Mouse (Mus musculus): ENCODE results near the gene Csrp3.

Csrp3 gene

DNA sequence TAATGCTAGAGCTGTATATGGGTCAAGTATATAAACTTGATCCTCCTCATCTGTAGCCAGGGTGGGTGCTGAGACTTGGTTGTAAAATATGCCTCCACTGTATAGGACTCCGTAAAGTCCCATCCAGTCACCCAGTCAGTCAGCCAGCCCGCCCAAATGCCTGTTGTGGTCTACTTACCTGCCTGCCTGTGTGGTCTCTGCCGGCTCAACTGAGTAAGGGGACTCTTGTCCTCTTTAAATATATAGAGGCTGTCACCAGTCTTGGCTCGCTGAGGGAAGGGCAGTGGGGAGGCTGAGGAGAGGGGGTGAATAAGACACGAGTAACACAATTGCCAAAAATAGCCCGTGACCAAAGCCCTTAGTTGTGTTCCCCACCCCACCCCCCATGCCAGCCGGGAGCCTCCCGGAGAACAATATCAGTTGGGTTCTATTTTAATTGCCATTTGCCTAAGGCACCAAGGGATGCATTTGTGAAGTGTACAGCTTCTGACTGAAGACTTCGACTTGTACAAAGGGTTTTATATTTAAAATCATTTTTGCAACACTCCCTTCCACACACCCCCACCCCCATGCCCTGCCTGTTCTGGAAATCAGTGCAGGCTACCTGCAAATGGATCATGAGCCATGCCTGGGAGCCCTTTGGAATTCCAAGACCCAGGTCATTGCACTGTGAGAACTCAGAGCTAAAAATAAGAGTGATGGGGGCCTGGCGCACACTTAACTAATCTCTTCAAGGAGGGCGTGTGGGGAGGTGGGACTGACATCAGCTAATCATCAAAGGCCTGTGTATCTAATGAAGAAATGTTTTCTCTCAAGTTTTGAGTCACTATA lies at the start of gene Csrp3:
TSS of gene Csrp3 (minus strand) at position 214 of the 831 bp plus-strand sequence.
- in situ Hi-C loops (cut with MboI, MseI): no loop called here

DNA sequence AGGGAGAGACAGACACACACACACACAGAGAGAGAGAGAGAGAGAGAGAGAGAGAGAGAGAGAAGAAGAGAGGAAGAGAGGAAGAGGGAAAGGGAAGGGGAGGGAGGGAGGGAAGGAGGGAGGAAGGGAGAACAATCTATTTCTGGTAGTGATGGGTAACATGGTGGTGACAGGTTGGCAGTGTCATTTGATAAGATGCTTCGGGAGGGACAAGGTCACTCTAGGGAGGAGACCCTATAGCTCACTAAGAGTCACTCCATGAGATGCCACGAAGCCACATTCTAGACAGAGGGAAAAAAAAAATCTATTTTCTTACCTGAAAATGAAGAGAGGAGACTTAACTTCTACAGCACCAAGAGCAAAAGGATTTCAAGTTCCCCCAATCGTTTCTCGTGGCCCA lies 48.2 kb upstream of the Csrp3 start:
- in situ Hi-C loops (cut with MboI, MseI): no loop called here

DNA sequence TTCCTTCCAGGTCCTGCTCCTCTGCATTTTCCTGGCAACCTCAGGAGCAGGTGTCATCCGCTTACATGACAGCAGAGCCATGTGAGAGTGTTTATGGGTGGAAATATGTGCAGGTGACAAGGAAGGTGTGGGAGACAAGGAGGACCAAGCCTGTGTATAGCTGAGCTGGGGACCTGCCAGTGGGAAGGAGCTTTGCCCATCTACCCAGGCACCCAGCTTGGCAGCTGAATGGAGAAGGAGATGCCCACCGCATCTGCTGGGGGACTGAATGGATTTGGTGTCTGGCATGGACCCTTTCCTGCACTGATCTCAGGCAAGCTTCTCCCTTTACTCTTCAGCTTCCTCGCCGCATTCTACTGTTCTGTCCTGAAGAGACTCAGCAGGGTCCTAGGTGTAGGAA lies 47.6 kb upstream of the Csrp3 start:
- in situ Hi-C loops (cut with MboI, MseI): no loop called here

DNA sequence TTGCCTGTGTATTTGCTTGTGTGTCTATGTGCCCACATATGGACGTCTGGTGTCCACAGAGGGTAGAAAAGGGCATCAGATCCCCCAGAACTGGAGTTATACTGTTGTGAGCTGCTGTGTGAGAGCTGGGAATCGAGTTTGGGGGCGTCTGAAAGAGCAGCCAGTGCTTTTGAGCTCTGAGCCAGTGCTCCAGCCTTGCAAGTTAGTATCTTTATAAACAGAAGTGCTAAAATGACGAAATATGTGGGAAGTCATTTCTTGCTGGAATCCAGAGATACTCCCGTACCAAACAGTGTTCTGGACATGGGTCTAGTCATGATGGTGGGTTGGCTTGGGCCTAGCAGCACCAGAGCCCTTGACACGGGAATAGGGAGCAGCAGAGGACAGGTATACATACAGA lies 46.9 kb upstream of the Csrp3 start:
- in situ Hi-C loops (cut with MboI, MseI): no loop called here

DNA sequence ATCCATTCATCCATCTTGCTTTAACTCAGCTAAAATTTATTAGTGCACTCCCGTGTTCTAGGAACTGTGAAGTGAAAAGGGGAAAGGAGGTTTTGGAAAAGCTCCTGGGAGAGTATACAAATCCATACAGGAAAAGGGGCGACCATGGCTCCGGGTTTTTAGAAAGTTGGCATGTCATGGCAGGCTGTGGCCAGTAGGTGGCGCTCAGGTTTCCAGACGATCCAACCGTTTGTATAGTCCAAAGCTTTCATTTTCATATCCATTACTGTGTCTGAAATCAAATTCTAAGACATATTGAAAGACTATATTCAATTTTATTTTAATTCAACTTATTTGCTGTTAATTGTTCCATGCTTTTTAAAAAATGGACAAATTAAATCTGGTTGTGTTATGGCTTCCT lies 46.3 kb upstream of the Csrp3 start:
- in situ Hi-C loops (cut with MboI, MseI): no loop called here

DNA sequence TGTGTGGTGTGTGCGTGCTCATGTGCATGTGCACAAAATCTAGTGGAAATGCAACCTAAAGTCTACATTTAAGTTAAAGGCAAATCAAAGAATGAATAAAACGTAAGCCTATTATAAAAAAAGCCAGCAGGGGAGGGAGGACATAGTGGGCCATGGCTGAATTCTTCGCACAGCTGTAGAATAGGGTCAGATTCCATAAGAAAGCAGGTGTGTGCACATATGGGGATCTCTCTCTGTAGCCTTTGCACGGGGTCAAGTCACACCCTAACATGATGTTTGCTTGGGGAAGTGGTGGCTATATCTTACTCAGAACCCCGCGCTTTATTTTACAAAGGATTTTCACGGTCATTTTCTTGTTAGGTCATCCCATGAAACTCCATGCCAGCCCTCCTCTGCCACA lies 45.3 kb upstream of the Csrp3 start:
- in situ Hi-C loops (cut with MboI, MseI): no loop called here

DNA sequence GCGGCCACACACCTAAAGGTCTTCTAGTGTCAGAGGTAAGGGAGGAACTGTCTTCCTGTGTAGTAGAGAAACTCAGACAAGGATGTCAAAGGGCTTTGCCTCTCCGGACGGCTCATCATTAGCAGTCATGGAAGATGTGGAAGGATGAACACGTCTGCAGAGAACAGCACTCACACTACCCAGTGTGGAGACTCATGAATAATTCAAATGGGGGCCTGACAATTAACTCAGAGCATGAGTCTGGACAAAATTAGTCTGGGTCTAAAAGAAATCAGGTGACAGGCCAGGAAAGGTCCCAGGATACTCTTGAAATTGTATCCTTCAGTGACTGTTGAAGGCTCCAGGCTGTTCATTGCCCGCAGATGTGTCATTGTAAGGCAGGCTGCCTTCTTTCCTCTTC lies 43.2 kb upstream of the Csrp3 start:
- in situ Hi-C loops (cut with MboI, MseI): no loop called here

DNA sequence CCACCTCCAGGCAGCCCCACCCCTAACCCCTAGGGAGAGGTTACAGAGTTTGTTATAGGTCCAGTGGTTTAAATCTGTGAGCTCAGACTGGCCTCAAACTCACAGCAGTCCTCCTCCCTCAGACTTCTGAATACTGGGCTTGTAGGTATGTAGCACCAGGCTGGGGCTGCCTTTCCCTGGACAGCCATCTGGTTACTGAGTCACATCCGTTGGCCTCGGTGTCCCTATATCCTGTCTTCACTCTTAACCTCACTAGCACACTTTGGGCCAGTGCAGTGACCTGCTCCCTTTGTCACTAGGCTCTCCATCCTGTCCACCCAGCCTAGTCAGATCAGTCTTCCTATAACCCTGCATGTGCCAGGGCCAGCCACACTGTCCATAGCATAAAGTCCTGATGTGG lies 40.9 kb upstream of the Csrp3 start:
- in situ Hi-C loops (cut with MboI, MseI): loop anchor here (5.0 kb wide), 1 partner anchor 39 kb away; no protein-coding TSS in a partner anchor

DNA sequence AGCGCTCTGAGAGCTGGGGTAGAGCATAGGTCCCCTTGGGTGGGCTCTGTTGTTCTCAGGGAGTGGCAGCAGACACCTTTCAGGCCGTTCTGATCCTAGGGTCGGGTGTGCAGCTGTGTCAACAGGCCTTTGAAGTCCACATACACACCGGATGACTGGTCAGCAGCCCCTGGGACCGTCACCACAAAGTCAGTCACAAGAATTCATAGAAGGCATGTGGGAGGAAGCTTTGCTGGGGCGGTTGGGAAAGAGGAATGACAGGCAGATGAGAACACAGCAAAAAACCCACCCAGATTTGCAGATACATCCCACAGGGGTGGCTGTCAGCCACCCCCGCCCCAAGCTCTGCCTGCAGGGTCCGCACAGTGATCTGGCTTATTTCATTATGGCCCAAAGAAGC lies 40.1 kb upstream of the Csrp3 start:
- in situ Hi-C loops (cut with MboI, MseI): loop anchor here (5.0 kb wide), 1 partner anchor 39 kb away; no protein-coding TSS in a partner anchor

DNA sequence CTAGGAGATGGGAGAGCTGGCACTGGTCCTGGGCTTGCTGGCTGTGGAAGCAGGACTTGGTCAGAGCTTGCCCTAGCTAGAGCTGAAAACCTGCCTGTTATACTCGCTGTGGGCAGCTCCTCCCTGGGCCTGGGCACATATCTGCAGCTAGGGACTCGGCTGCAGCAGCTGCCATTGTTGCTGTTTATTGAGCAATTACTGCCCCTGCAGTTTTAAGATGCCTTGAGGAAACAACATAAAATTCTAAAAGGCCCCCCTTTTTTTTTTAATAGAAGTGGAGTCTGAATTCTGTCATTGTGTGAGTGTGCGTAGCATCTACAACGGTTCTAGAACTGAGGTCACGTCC lies 36.4 kb upstream of the Csrp3 start:
- in situ Hi-C loops (cut with MboI, MseI): no loop called here

DNA sequence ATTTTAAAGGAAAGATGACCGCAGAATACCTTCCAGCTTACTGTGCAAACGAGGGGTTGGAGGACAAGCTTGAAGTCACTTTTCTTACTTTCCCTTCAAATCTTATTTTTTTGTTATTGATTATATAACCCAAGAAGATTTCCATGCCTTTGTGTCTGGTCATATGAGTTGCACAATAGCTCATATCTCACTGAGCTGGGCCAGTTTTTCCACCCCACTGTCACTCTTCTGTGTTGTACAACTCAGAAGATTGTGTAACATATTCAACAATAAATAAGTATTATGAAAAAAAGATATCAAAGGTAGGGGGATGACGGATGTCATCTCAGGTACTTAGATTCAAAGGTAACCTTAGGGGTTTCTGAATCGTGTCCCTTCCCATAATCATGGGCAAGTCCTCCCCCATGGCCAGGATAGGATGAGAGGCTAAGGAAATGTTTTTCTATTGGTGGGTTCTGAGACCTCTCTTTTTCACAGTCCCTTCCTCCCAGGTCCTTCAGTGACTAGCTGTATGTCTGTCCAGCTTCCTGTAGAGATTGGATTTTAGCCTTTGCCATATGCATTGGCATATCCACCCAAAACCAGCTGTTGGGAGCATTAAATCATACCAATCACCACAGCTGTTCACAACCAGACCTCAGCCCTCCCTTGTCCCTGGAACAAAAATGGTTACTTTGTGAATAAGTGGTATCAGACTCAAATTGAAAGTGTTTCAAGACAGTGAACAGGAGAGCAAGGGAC lies 35.9 kb upstream of the Csrp3 start:
- in situ Hi-C loops (cut with MboI, MseI): no loop called here

DNA sequence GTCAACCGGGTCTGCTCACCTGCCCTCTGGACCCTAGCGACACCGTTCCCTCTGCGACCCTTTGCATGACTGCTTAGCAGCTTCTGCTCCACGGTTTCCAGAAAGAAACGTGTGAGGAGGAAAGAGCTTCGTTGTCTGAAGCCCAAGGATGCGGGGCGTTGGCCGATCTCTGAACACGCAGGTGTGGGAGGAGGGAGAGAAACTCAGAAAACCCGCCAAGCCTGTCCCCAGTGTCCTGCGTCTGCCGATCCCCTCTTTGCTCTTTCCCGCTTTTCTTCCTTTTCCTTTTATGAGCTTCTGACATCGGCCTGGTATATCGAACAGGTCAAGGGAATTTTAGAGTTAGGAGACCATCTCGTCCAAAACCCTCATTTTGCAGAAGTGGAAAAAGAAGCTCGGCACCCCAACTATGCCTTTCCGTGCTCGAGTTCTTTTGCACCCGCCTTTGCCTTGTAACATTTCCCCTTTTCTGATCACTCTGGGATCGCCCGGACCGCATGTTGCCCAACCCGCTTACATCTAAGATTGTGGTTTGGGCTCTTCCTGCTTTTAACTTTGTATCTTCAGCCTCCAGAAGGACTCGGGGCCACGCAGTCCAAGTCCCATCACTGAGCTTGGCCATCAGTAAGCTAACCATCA lies 34.3 kb upstream of the Csrp3 start:
- in situ Hi-C loops (cut with MboI, MseI): no loop called here

DNA sequence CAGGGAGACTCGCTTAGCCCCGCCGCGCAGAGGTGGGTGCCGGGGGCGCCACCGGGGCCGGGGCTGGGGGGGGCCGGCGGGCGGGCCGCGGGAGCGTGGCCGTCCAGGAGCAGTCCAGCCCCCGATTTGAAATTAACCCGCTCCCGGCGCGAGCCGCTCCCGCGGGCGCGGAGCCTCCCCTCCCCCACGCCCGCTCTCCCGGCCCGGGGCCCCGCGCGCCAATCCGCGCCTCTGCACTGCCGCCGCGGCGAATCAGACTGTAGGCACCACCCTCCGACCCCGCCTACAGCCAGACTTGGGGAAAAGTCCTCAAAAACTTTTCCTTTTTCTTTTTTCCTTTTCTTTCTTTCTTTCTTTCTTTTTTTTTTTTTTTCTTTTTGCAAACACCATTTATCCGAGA lies 33.7 kb upstream of the Csrp3 start, which contains the start of gene E2f8:
TSS of gene E2f8 (minus strand) at position 111 of the 400 bp plus-strand sequence.
- in situ Hi-C loops (cut with MboI, MseI): no loop called here

DNA sequence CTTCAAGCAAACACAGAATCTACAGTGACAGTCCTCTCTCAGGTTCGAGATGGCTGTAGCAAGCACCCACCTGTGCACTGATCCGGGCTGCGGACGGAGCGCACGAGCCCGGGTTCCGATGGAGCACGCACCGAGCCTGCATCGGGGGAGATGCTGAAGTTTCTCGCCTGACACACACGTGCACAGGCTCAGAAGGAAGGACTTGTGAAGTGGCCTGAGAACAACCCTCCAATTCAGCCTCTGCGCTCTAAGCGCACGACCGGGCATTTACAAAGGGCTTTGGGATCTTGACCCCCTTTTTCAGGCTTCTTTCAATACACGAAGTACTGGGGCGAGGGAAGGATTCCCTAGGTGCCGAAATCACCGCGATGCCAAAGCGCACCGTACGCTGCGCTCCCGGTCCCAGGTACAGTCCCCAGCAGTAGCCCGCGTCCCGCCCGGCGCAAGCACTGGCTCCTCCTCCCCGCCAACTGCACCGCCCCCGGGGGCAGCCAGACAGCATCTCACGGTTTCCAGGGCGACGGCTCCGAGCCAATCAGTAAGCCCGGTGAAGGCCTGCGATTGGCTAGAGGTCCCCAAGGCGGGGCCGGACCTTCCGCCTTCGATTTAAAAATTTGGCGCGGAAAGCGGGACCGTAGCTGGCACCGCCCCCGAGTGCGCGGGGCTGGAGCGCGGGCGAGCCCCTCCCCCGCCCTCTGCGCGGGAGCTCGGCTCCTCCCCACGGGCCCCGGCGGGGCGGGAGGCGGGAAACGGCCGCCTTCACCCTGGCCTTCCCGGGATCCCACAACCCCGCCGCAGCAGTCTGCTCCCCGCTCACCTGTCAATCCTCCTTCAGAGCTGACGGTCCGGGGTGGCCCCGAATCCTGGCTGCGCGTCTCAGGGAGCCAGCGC lies 33.0 kb upstream of the Csrp3 start:
- in situ Hi-C loops (cut with MboI, MseI): no loop called here

DNA sequence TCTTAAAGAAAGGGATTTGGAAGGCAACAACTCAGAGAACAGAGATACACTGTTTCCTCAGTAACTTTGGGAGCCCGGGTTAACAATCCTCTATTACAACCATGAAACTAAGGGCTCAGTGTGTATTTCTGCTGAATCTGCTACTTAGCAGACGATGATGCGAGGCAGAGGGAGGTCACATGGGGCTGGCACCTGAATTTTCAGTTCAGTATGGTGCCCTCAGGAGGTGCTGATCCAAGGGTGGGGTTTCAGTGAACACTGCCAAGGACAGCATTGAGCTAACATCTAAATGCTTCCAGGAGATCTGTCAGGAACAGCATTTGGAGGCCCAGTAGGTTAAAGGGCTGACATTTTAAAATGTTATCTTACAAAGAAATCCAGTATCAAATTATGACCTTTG lies 31.7 kb upstream of the Csrp3 start:
- in situ Hi-C loops (cut with MboI, MseI): loop anchor here (10.0 kb wide), 1 partner anchor 895 kb away; the partner anchor contains the start of gene Prmt3

DNA sequence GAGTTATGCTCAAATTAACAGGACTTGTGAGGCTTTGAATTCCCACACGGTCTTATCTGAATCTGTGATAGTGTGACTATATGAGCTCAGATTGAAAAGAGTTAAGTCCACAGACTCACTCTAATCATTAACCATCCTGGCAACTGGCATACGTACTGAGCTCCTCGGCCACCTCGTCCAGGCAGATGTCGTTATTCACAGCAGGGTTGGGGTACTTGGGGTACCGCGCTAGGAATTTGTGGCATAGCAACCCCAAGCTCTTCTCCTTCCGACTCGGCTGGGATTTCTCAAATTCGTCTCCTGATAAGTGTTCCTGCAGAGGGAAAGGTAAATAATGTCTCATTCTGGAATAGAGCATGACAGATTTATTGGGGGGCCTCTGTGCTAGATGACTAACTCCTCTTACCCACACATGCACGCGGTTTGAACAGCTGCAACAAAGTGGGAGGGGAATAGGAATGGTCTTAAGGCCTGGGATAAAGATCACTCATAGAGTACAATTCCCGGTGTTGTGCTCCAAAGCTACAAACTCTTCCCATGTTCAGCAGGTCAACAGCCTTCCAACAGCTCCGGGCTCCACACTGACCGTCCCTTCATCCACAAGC lies 30.1 kb upstream of the Csrp3 start:
- in situ Hi-C loops (cut with MboI, MseI): loop anchor here (10.0 kb wide), 1 partner anchor 897 kb away; the partner anchor contains the start of gene Prmt3

DNA sequence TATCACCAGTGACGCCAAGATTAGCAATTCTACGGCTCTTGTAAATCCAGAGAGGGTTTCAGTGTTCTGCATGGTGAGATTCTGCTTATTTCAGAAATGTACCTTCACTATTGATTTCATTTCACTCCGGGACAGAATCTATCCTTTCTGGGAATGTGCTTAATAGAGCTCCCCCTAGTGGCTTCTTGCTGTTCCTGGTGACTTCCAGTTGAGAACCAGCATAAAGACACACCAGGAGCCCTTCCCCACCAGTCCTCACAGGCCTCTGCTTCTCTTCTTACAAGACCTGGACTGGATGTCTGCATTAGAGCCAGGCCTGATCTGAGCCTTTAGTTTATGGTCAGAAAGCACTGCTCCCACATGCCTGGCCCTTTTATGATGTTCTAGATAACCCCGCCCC lies 28.7 kb upstream of the Csrp3 start:
- in situ Hi-C loops (cut with MboI, MseI): loop anchor here (10.0 kb wide), 1 partner anchor 898 kb away; the partner anchor contains the start of gene Prmt3

DNA sequence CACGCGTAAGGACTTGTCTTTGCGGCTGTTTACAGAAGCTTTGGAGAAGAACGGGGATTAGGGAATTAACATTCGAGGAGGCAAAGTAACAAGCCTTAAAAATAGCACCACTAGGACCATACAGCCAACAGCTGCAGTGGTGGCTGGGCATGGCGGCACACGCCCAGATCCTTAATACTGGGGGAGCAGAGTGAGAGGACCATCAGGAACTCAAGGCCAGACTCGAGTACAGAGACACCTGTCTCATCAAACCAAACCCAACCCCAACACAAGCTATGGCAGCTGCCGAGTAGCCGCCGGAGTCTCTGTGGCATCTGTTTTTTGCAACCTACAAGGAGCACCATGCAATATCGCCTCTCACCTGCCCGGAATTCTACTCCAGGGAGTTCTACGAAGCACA lies 27.3 kb upstream of the Csrp3 start:
- in situ Hi-C loops (cut with MboI, MseI): loop anchor here (10.0 kb wide), 1 partner anchor 900 kb away; the partner anchor contains the start of gene Prmt3

DNA sequence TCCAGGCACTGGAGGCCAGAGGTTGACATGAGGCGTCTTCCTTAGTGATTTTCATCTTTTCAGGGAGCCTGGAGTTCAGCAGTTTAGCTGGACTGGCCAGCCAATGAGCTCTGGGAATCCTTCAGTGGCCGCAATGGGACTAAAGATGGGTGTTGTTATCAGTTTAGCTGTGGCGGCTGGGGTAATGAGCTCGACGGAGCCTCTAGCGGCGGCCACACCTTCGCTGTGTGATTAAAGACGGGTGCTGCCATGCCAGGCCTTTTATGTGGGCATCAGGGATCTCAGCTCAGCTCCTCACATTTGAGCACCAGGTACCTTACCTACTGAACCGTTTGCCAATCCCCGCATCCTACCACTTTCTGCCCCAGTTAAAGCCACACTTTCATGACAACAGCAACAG lies 23.5 kb upstream of the Csrp3 start:
- in situ Hi-C loops (cut with MboI, MseI): loop anchor here (5.0 to 10.0 kb wide), 2 partner anchors 119 to 904 kb away; partner anchors contain the start of gene Prmt3

DNA sequence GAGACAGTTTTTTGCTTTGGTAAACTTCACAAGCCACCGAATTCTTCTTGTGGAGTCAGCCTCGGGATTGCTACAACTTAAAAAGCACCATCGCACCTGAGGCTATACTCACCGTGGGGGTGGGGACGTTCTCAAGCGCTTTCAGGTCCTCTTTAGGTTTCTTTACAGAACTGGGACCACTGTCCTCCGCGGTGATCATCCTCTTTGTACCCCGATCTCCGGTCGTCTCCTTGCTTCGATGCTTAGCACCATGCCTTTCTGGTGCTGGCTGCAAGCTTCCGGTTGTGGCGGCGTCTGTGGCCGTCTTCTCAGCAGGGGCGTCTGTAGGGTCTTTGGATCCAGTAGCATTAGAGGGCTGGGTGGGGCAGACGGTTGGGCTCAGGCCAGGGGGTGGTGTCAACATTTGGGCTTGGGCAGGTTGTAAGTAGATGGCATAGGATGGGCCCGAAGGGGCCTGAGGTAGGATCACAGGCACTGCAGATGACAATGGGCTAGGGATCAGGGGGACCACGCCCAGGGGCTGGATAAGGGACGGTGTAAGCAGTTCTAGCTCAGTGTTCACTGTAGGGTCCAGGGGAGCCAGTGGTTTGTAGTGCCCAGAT lies 22.8 kb upstream of the Csrp3 start:
- in situ Hi-C loops (cut with MboI, MseI): loop anchor here (5.0 to 10.0 kb wide), 2 partner anchors 118 to 904 kb away; partner anchors contain the start of gene Prmt3
